ENCODE assay signal across 8 mouse cellular contexts in genomic region chr8:84639162-84640009, GRCm38 (mm10). TPM values are rescaled to one million over a fixed set of nuclear protein-coding genes. Genes with fewer than 3 reads are reported as not detected.
DNase-seq lines count a peak whose midpoint lies in the region; ATAC-seq and TF ChIP-seq lines count a peak whose summit lies in the region.

No protein-coding gene starts in this region.

- TF ChIP-seq CTCF in ES-Bruce4 (IDR thresholded peaks at IDR 0.05; ENCODE audit: low read depth, low read length): peak; percentile 47
- TF ChIP-seq CTCF in liver, postnatal 0 days (IDR thresholded peaks at IDR 0.05; ENCODE audit: low read depth): peak; percentile 57

- peak overlapping the region; percentile 46 for H3K27ac ChIP-seq in ES-Bruce4 (ENCODE audit: insufficient read depth, low read length)
- H3K27ac ChIP-seq in forebrain, embryonic 14.5 days (ENCODE audit: low read depth, low read length): peak overlapping the region; percentile 91
- H3K27ac ChIP-seq in liver, postnatal 0 days (ENCODE audit: low read depth): peak overlapping the region; percentile 78
- H3K27ac ChIP-seq in neural tube, embryonic 13.5 days (replicated peaks): peak overlapping the region; percentile 92

- no peaks in the 10 kb centered on the region for H3K27me3 ChIP-seq in ES-Bruce4 (ENCODE audit: control insufficient read depth, insufficient read depth, low read length, poor library complexity, severe bottlenecking)
- H3K27me3 ChIP-seq in forebrain, embryonic 14.5 days (replicated peaks; ENCODE audit: control insufficient read depth, insufficient read depth, low read length): no peaks in the 10 kb centered on the region
- 0 out of 2 replicates have a peak, but pooled peaks cover 4% of the 10 kb centered on the region for H3K27me3 ChIP-seq in liver, postnatal 0 days (ENCODE audit: insufficient read depth, low read length)
- H3K27me3 ChIP-seq in neural tube, embryonic 13.5 days: no peaks in the 10 kb centered on the region

- peaks cover 11% of the 10 kb centered on the region for H3K4me1 ChIP-seq in ES-Bruce4 (ENCODE audit: control insufficient read depth, insufficient read depth, low read length)
- peaks cover 10% of the 10 kb centered on the region for H3K4me1 ChIP-seq in forebrain, embryonic 14.5 days (ENCODE audit: control insufficient read depth, insufficient read depth, low read length)
- H3K4me1 ChIP-seq in liver, postnatal 0 days (ENCODE audit: insufficient read depth): peaks cover 11% of the 10 kb centered on the region
- peaks cover 35% of the 10 kb centered on the region for H3K4me1 ChIP-seq in neural tube, embryonic 13.5 days (replicated peaks)

- H3K4me2 ChIP-seq in forebrain, embryonic 14.5 days (ENCODE audit: low read length): peak overlapping the region; percentile 68
- peak overlapping the region; percentile 96 for H3K4me2 ChIP-seq in liver, postnatal 0 days (ENCODE audit: low read depth, low read length)
- H3K4me2 ChIP-seq in neural tube, embryonic 13.5 days: peak overlapping the region; percentile 80

- H3K36me3 ChIP-seq in ES-Bruce4 (ENCODE audit: control insufficient read depth, insufficient read depth, low read length, poor library complexity, severe bottlenecking): no peaks in the 10 kb centered on the region
- no peaks in the 10 kb centered on the region for H3K36me3 ChIP-seq in forebrain, embryonic 14.5 days (ENCODE audit: control insufficient read depth, insufficient read depth, low read length)
- no peaks in the 10 kb centered on the region; the same call in 1 of the 2 replicates for H3K36me3 ChIP-seq in liver, postnatal 0 days (replicated peaks; ENCODE audit: insufficient read depth, low read length)
- H3K36me3 ChIP-seq in neural tube, embryonic 13.5 days: peaks cover 5% of the 10 kb centered on the region; the same call in 1 of the 2 replicates

- under 1% methylated on average over 106 of the region's 106 CpGs for WGBS in forebrain, embryonic 14.5 days
- whole genome bisulfite sequencing in liver, postnatal 0 days (ENCODE audit: insufficient replicate concordance): under 1% methylated on average over 86 of the region's 106 CpGs
- under 1% methylated on average over 103 of the region's 106 CpGs for WGBS in neural tube, embryonic 13.5 days

- peak; percentile 94 for DNase-seq in cerebellum, adult 11 months
- peak; percentile 97 for DNase-seq in forebrain, embryonic 14.5 days (ENCODE audit: low spot score)
- peak; percentile 96 to 99 for DNase-seq in heart, postnatal 14 days
- peak; percentile 96 for DNase-seq in layer of hippocampus, adult 11-12 months (ENCODE audit: low spot score)
- DNase-seq in liver, postnatal 0 days: peak; percentile 96
- DNase-seq in telencephalon, adult 2 months (ENCODE audit: low read depth, low spot score): peak; percentile 80

- TF ChIP-seq EP300 in ES-Bruce4 (IDR thresholded peaks at IDR 0.05; ENCODE audit: insufficient read depth, low read depth, low read length): no peak
- no peak for TF ChIP-seq EP300 in liver, postnatal 0 days (IDR thresholded peaks at IDR 0.05; ENCODE audit: low read depth)

- H3K4me3 ChIP-seq in ES-Bruce4 (ENCODE audit: low read depth, low read length): peak overlapping the region; percentile 73
- H3K4me3 ChIP-seq in forebrain, embryonic 14.5 days (ENCODE audit: low read depth, low read length): peak overlapping the region; percentile 40
- H3K4me3 ChIP-seq in liver, postnatal 0 days (ENCODE audit: low read depth, low read length): peak overlapping the region; percentile 72
- H3K4me3 ChIP-seq in neural tube, embryonic 13.5 days: peak overlapping the region; percentile 47

- peak overlapping the region; percentile 92 for H3K9ac ChIP-seq in ES-Bruce4 (ENCODE audit: low read depth, poor library complexity, severe bottlenecking)
- H3K9ac ChIP-seq in forebrain, embryonic 14.5 days (ENCODE audit: low read length): peak overlapping the region; percentile 70
- H3K9ac ChIP-seq in liver, postnatal 0 days (replicated peaks): peak overlapping the region; percentile 70
- H3K9ac ChIP-seq in neural tube, embryonic 13.5 days: peak overlapping the region; percentile 83

- H3K9me3 ChIP-seq in ES-Bruce4 (replicated peaks; ENCODE audit: control insufficient read depth, insufficient read depth, low read length, poor library complexity, severe bottlenecking): no peaks in the 10 kb centered on the region
- H3K9me3 ChIP-seq in forebrain, embryonic 14.5 days (replicated peaks; ENCODE audit: control insufficient read depth, low read length): no peaks in the 10 kb centered on the region
- no peaks in the 10 kb centered on the region for H3K9me3 ChIP-seq in liver, postnatal 0 days (ENCODE audit: low read length)
- H3K9me3 ChIP-seq in neural tube, embryonic 13.5 days: no peaks in the 10 kb centered on the region

- intact Hi-C loops in heart, postnatal 14 days (cut with DNase I): loop anchor here (1.0 kb wide), 1 partner anchor 23 kb away; the partner anchor contains the start of gene Ier2

- peak; percentile 95 for ATAC-seq in forebrain, embryonic 14.5 days
- peak; percentile 95 for ATAC-seq in liver, postnatal 0 days
- peak; percentile 93 for ATAC-seq in neural tube, embryonic 13.5 days (ENCODE audit: low read depth)

- TF ChIP-seq POLR2A in ES-Bruce4 (IDR thresholded peaks at IDR 0.05; ENCODE audit: insufficient read depth, low read length): peak; percentile 25

RNA-seq across cellular contexts. Expression of gene Ier2, which starts 23.3 kb away (rescaled TPM):
- polyA plus RNA-seq in ES-Bruce4 (2011; ENCODE audit: insufficient read depth, insufficient read length, low read depth, missing spikeins): 42.8 and 44.8 TPM in 2 replicates
- 26.5 and 29.3 TPM in 2 replicates for polyA plus RNA-seq in forebrain, embryonic 14.5 days (2014; fragmentation: Nextera tagmentation; extraction: Ambion mirVana)
- 10 to 100 TPM; 26.2 to 29.4 TPM for total RNA-seq in heart, postnatal 14 days (2021)
- polyA plus RNA-seq in liver, postnatal 0 days (2015; fragmentation: Nextera tagmentation; extraction: Ambion mirVana): 32.3 and 32.9 TPM in 2 replicates
- 32.5 and 37.7 TPM in 2 replicates for polyA plus RNA-seq in neural tube, embryonic 13.5 days (2015; fragmentation: Nextera tagmentation; extraction: Ambion mirVana)

RNA-seq across cellular contexts. Expression of gene Trmt1, which starts 46.7 kb away (rescaled TPM):
- polyA plus RNA-seq in ES-Bruce4 (2011; ENCODE audit: insufficient read depth, insufficient read length, low read depth, missing spikeins): 77.6 and 79.8 TPM in 2 replicates
- 47.8 and 52.3 TPM in 2 replicates for polyA plus RNA-seq in forebrain, embryonic 14.5 days (2014; fragmentation: Nextera tagmentation; extraction: Ambion mirVana)
- 10 to 100 TPM; 32.5 to 35.2 TPM for total RNA-seq in heart, postnatal 14 days (2021)
- 21.3 TPM in 2 replicates for polyA plus RNA-seq in liver, postnatal 0 days (2015; fragmentation: Nextera tagmentation; extraction: Ambion mirVana)
- 53.6 and 55.5 TPM in 2 replicates for polyA plus RNA-seq in neural tube, embryonic 13.5 days (2015; fragmentation: Nextera tagmentation; extraction: Ambion mirVana)

RNA-seq across cellular contexts. Expression of gene Nacc1, which starts 48.3 kb away (rescaled TPM):
- polyA plus RNA-seq in ES-Bruce4 (2011; ENCODE audit: insufficient read depth, insufficient read length, low read depth, missing spikeins): 89.7 and 97.9 TPM in 2 replicates
- polyA plus RNA-seq in forebrain, embryonic 14.5 days (2014; fragmentation: Nextera tagmentation; extraction: Ambion mirVana): 17.0 and 17.6 TPM in 2 replicates
- total RNA-seq in heart, postnatal 14 days (2021): 10 to 100 TPM; 35.6 to 40.5 TPM
- 3.3 and 3.6 TPM in 2 replicates for polyA plus RNA-seq in liver, postnatal 0 days (2015; fragmentation: Nextera tagmentation; extraction: Ambion mirVana)
- 14.1 and 15.1 TPM in 2 replicates for polyA plus RNA-seq in neural tube, embryonic 13.5 days (2015; fragmentation: Nextera tagmentation; extraction: Ambion mirVana)

Comparison
In these comparisons a context has a peak if more than half of its experiments do, and no peak if none do; other contexts are left out.
1. Peak in every context shown above with its lines: DNase-seq, ATAC-seq, H3K4me3 ChIP-seq and H3K27ac ChIP-seq.